Mouse (Mus musculus): ENCODE measurements at regions not wholly inside any gene's neighbourhood (a gene's known extent, or its start where the extent isn't known, plus 50 kb on each side); places are given as distances from the start of the nearest gene placed in this dataset.

- no peak for DNase-seq (ENCODE audit: low spot score)
Measured at GRCm38 (mm10) chr10:27995035-27995399, 79.6 kb upstream of the Ptprk start.

GRCm38 (mm10) chr10:28010756-28011155, 63.9 kb upstream of the Ptprk start:
- no peak for DNase-seq (ENCODE audit: low spot score)

GRCm38 (mm10) chr10:28012135-28012534, 62.5 kb upstream of the Ptprk start:
- no peak for DNase-seq (ENCODE audit: low spot score)

GRCm38 (mm10) chr10:28013401-28013800, 61.2 kb upstream of the Ptprk start:
- DNase-seq (ENCODE audit: low spot score): no peak

GRCm38 (mm10) chr10:28014306-28014825, 60.3 kb upstream of the Ptprk start:
- no peak for DNase-seq (ENCODE audit: low spot score)
